Mouse (Mus musculus): ENCODE results near the gene Mpped2.

Gene Mpped2

GRCm38 (mm10) chr2:106746211-106746610 is 53.1 kb downstream of the Mpped2 start:
- DNase-seq (ENCODE audit: low read depth) = no peak

DNA sequence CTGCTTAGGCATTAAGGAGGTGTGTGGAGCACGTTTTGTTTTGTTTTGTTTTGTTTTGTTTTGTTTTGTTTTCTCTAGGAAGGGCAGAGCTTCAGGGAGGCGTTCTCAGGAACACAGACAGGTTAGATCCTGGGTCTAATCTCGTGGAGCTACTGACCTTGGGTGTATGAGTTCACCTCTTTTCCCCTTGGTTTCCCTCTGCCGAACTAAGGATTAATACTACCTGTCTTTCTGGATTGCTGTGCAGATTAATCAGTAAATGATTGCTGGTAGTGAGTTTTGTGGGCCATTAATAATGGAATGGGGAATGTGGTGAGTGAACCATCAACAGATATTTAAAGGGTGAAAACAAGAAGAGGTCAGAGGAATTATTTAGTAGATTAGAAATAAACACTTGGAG is 53.8 kb downstream of the Mpped2 start:
- no peak for DNase-seq (ENCODE audit: low read depth)

DNA sequence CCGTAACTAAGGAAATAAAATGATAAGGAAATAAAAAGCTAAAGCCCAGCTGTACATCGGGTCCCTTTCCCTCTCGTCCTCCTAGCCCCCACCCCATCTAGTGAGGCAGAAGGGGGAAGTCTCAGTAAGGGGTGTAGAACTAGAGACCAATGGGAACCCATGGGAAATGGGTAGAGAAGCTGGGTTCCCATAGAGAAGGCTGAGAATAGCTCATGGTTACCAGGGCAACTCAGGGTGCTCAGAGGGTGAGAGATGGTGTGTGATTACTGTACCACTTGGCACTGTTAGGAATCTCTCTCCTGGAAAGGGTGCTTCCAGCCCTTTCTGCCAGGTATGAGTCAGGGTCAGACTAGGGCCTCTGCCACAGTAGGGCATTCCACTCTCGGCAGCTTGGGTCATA is 54.3 kb downstream of the Mpped2 start:
- DNase-seq (ENCODE audit: low read depth) = no peak

- DNase-seq (ENCODE audit: low read depth) = no peak
These were observed 57.8 kb downstream of the Mpped2 start for GRCm38 (mm10) chr2:106750878-106751277.

DNA sequence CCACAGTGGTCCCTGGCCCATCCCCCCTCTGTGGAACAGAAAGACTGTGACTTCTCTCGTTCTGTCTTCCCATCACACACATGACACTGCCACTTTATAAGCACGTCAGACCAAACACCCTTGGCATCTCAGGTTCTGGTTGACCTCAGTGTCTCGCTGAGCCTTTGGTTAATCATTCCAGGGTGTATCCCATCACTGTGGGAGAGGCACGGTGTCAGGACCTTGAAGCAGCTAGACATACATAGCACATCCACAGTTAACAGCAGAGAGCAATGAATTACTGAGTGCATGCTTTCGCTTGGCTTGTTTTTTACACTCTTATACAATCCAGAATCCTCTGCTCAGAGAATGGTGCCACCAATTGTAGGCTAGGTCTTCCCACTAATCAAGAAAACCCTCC is 60.6 kb downstream of the Mpped2 start:
- no peak for DNase-seq (ENCODE audit: low read depth)

- no peak for DNase-seq (ENCODE audit: low read depth)
These were observed 61.6 kb downstream of the Mpped2 start for GRCm38 (mm10) chr2:106754696-106755095.

DNA sequence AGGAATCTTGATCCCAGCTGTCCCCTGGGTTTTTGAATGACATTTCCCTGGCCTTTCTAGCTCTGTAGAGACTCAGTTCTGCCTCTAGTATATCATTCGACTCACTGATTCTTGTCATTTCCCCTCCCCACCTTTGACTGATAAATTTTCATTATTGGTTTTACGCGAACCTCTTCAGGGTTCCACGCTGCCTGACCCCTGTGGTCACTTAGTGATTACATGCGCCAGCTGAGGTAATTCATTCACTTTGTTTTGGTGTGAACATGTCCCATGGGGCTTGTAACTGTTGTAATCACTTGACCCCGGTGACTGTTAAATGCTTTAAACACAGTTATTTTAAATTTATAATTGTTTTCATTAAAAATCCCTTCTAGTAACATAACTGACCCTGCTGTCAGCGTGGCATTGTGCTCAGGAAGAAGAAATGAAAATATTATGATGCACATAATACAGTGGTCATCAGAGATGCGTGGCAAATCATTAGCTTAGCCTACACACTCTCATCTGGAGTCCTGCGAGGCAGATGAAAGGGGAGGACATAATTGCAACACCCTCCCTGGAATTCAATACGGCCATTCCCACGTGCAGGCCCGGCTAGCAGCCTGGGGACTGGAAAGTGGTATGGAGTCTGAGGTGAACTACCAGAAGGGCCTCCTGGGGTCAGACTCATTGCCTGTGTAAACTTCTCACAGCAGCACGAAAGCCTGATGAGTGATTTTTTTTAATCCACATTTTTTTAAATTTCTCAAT is 63.5 kb downstream of the Mpped2 start:
- no peak for DNase-seq (ENCODE audit: low read depth)

GRCm38 (mm10) chr2:106762920-106763319 is 69.9 kb downstream of the Mpped2 start:
- DNase-seq (ENCODE audit: low read depth) = no peak

GRCm38 (mm10) chr2:106769236-106769635 is 76.2 kb downstream of the Mpped2 start:
- no peak for DNase-seq (ENCODE audit: low read depth)

GRCm38 (mm10) chr2:106772643-106773042 is 79.6 kb downstream of the Mpped2 start:
- no peak for DNase-seq (ENCODE audit: low read depth)

DNA sequence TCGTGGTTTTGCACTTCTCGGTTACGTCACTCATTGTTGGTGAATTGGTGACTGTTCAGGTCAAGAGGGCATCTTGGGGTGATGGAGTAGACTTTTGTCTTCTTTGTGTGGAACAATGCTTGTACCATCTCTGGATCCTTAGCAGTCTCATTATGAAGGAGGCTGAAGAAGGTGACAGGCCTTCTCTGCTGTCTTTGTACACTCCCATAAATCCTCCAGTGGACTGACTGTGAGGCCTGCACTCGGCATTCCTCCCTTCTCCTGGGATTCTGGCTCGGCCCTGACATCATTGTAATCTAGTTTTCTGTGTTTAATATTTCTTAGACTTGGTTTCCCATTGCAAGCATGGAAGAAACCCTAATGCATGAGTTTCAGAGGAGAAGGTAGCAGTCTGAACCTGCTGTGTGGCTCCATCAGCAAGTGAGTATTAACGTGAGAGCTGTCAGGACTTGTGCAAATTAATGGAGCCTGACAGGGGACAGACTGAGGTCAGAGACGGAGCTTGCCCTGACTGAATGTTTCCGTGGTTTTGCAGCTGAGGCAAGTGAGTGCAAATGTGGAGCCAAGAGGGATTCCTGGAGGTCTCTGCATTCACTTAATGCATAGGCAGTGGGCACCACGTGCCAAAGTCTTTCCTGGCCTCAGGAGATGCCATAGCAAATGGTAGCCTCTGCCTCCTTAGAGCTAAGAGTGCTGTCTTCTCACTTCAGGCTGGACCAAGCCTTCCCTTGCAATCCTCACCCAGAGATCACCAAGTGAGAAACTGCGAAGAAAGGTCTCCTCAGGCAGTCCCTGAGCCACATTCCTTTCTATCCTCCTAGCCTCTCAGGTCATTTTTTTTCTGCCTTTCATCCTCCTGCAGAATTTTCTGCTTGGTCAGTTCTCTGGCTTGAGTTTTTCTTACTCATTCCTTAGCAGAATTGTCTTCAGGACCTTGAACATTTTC is 81.5 kb downstream of the Mpped2 start:
- no peak for DNase-seq (ENCODE audit: low read depth)

DNA sequence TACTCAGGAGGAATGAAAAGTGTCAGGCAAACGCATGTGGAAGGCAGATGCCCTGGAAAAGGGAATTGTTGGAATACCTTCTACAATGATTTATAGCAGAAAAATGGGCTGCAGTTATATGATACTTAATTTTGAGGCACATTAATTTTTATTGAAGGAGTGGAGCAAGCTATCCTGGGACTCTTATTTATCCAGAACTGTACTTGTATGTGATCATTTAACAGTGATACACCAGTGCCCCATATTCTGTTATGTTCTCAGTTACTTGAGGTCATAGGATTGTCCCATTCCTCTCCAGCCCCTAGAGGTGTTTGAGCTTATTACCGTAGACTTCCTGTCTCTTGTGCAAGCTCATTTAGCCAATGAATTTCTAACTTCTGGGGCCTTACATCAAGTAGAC is 82.9 kb downstream of the Mpped2 start:
- no peak for DNase-seq (ENCODE audit: low read depth)

DNA sequence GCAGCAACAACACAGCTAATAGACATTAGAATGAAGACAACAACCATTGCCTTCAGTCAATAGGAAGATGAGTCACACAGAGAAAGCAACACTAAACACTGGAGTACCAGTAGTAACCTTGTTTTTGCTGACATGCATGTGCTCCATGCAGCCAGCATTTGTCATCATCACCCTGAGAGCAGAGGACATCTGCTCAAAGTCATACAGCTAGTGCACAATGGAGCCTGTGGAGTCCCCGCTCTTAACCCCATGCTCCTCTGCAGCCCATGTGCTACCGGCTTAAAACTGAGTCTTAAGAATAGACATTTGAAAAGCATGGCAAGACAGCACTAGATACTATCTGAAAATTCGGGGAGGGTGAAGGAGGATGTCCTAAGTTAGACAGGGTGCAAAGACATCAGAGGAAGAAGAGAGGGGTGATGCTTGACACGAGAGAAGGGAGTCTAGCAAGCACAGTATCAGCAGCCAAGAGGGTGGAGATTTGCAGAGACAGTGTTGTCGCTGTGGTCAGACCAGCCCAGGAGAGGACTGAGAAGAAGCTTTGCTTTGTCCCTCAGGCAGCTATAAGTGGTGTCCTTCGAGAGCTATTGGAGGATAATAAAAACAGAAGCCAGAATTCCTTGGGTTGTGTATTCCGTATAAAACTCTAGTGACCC is 85.9 kb downstream of the Mpped2 start:
- no peak for DNase-seq (ENCODE audit: low read depth)

DNA sequence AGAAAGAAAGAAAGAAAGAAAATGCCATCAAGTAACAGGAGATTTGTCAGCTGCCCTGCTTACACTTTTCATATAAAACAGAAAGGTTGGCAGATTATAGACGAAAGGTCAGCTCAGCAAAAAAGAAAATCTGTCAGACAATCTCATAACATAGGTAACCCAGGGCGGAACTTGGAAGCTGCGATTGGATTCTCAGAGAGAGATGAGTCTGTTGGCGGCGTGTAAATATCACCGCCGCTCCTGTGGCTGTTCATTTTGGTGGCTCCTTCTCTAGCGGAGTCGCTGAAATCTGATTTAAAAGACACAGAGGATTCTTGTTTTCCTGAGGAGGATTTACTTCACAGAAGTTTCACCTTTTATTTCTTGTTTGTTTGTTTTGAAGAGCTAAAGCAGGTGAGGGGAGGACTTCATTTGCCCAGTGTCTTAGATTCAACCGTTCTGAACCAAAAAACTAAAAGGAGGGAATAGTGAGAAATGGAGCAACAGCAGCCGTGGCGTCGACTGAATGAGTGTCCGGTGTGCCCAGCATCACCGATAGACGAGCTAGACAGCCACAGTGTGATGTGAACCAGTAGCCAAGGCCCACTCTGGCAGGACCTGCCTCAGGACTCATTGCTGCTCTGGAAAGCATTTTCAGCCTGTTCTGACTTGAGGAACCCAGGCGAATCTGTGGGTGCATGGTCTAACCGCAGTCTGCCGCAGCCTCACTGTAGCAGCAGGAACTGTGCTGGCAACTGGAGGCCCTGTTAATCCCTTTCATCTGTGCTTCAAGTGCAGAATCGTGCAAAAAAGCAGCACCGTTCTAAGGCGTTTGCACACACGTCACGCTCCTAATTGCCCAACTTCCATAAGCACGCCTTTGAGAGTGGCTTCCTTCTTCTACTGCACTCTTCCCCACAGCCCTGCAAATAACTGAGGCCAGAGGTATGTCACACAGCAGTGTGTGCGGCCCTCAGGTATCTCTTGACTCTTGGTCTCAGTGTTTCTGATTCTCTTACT is 88.4 kb downstream of the Mpped2 start:
- no peak for DNase-seq (ENCODE audit: low read depth)

GRCm38 (mm10) chr2:106783311-106783710 is 90.2 kb downstream of the Mpped2 start:
- no peak for DNase-seq (ENCODE audit: low read depth)

GRCm38 (mm10) chr2:106788055-106788454 is 95.0 kb downstream of the Mpped2 start:
- DNase-seq (ENCODE audit: low read depth) = no peak

- DNase-seq (ENCODE audit: low read depth) = no peak
These were observed 95.5 kb downstream of the Mpped2 start for GRCm38 (mm10) chr2:106788573-106788972.

DNA sequence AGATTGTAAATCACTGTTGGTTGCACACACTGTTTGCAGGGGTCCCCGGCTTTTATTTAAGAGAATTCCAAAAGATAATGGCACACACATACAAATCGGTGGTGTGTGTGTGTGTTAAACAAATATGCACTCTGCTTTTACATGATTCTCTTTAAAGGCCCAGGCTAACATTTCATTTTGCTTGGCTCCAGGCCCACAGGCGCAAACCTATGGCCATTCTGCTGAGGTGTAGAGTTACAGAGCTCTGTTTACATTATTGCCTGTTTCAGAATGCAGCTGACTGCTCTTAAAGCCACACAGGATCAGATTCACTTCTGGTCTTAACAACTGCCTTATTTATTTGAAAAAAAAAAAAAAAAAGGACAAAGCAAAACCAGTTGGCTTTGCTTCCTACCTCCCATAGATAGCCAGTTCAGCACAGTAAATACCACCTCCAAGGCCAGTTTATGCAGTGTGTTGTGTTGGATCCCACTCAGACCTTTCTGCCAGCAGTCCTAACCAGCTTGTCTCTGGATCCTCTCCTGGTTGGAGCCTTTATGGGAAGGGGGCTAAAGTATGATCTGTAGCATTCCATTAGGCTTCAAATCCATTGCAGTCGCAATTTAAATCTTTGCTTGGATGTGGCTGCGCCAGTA is 96.7 kb downstream of the Mpped2 start:
- no peak for DNase-seq (ENCODE audit: low read depth)

DNA sequence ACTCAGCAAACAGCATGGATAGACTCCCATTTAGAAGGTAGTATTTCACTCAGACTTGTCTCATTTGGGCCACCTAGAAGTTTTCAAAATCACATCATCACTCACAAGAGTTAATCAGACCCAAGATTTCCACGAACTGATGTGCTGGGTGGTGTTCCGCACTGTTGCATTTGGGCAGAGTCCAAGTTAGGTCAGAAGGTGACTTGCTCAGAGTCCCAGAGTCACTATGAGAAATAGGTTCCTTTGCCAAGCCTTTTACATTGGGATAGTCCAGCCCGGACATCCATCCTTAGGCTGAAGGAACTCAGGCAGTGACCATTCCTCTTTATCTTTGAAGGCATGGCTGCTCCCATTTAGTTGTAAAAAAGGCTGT is 97.2 kb downstream of the Mpped2 start:
- no peak for DNase-seq (ENCODE audit: low read depth)

- no peak for DNase-seq (ENCODE audit: low read depth)
These were observed 103.2 kb downstream of the Mpped2 start for GRCm38 (mm10) chr2:106796246-106796645.

DNA sequence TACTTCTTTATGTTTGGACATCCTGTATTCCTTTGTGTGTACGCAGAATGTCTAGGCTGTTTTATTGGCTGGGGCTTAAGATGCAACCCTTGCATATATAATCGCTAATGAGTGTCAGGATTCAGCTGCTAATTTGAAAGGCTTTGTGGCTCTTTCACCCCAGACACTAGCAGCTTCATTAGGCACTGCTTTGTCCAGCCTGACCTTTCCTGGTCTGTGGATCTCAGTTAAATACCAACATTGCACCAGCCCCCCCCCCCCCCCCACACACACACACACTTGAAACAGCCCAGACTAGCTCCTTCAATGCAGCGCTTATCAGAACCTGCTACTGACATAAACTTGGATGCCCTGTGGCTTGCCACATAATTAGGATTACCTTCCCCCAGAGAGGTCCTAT is 104.8 kb downstream of the Mpped2 start:
- no peak for DNase-seq (ENCODE audit: low read depth)

Data from fibroblast of lung, adult 2 months (primary cell).